Mouse (Mus musculus) left cerebral cortex, adult 18-20 months (tissue): ENCODE measurements at regions not wholly inside any gene's neighbourhood (a gene's known extent, or its start where the extent isn't known, plus 50 kb on each side); places are given as distances from the start of the nearest gene placed in this dataset.
A peak's percentile ranks its signal among the peaks of the same experiment; 100 is the strongest.
"Not testable (repeated sequence)": the region's sequence is repeated elsewhere in the genome, so short reads cannot be mapped to it uniquely, and the experiment has no call there.

Experiments
- DNase-seq, 2 experiments: peaks; one replicate each; pipeline ENCODE4 v3.0.0; 2021 to 2022; ENCODE audit warnings: low spot score in 2 of 2, mixed read lengths in 1 of 2

DNA sequence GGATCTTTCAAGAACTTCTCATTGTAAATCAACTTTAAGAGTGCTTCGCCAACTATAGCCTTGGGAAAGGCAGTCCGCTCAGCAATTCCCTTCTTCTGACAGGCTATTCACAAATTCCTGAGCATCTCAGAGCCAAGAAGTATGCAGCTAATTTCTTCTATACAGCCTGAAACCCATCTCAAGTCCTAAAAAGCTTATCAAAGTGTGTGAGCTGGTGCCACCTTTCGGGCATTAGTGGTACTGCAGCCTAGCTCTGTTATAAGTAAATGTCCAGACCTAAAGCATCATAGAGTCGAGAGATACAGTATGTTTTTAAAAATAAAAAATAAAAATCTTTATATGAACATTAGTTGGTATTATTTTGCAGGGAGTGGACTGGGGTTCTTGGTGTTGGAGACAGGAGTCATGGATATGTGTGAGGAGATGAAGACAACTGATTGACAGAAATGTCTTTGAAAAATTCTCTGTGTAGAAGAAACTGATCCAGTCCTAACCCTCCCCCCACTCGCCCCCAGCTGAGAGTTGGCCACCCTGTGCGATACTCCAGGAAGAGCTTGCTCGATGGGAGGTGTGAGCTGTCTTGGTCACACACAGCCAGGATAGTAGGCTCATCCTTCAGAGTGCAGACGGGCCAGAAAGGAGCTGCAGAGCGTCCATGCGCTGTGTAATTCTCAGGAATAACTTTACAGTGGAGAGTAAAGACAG is 56.4 kb downstream of the Bod1 start:
- DNase-seq = peak; percentile 48 to 61

DNA sequence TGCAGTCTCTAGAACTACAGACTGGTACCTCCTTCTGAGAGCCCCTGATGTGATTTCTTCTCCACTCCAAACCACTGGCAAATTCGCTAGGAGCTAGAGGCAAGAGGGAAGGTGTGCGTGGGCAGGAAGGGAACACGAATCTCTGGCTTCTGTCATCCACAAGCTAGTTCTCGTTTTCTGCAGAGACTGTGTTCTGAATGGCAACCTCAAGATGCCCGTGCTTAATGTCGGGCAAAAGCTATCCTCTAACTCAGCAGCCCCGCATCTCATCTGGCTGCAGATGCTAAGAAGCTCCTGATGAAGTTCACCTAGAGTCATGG is 57.3 kb downstream of the Bod1 start:
- no peak for DNase-seq

DNA sequence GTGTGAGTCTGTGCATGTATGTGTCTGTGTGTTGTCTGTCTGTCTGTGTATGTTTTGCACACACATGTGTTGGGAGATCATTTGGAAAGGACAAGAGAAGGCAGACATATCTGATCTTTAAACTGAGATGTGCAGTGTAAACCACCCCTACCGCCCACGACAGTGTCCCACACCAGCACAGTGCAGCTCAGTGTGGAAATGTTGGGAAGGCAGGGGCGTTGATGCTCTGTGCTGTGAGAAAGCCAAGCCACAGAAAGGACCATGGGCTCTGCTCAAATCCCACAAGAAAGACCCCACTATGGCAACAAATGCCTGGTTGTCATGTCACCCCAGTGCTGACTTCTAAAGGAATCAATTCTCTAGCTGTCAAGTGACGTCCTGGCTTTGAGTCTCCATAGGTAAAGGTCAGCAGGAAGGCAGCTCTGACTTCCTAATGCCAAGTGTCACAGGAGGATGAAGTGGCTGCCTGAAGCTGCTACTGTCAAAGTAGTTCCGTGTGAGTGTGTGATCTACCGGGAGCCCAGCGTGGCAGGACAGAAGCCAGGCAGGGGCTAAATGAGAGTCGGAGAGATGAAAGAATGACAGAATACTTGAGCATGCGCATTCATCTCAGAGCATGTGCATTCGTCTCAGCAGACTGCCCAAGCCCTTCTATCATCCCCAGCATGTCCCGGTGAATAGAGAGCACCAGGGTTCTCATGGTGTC is 57.8 kb downstream of the Bod1 start:
- DNase-seq = no peak

DNA sequence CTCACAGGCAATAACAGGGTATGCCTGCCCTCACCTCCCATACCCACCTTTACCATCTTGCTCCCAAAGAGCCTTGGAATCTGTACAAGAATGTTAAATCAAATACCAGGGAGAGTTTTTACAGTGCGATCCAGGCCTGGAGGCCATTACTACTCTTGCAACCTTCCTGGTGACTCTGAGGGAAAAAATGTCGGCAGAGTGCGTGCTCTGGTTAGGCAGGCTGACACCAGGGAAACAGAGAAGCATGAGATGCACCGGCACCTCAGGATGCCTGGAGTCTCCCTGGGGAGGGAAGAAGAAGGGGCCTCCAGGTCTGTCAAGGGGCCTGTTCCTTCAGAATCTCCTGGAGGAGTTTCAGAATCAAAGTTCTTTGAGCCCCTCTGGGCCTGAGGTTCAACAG is 63.2 kb downstream of the Bod1 start:
- no peak for DNase-seq

DNA sequence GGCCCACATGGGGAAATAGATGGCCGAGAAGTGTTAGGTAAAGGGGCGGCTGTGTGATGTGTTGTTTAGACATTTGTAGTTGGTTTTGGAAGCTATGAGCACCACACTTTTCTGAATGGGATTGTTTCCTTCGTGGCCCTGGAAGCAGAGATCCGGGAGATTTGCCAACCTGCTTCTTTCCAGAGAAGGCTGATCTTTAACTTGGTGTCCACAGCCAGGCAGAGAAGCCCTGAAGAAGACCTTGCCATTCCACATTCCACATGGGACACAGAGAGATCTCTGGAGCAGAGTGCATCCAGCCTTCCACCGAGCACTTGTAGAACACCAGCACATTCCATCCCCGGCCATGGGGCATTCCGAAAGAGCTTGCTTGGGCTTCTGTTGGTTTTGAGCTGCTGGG is 70.2 kb downstream of the Bod1 start:
- no peak for DNase-seq

DNA sequence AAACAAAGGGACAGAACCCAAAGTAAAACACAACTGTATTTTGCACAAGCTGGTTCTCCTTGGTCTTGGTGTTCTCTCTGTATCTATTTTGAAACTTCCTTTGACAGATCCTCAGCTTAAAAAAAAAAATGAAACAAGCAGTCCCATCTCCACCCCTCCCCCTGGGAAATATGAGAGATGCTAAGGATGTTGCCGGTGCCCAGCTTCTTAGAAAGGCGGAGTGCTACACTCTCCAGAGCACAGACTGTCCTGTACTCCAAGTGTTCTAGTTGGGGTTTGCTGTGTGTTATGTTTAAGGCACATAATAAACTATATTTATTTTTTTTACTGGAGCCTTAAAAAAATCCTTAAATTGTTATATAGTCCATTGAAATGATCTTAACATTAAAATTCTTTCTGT is 78.1 kb downstream of the Bod1 start:
- DNase-seq = no peak

DNA sequence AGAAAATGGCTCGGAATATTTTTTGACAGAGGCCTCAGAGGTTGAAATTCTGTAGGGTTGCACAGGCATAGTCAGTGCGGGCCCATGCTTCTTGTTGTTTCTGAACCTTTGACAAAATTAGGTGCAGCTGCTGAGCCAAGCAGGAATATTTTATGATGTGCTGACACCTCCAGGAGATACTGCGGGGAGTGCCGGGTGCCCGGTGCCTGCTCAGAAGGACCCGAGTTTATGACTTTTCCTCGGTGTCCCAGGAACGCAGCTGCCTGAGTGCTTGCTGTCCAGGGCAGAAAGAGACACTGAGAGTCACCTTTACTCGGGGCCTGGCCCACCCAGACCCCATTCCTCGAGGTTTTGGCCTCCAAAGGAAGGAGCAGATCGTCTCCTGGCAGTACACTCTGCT is 79.6 kb downstream of the Bod1 start:
- DNase-seq = no peak

DNA sequence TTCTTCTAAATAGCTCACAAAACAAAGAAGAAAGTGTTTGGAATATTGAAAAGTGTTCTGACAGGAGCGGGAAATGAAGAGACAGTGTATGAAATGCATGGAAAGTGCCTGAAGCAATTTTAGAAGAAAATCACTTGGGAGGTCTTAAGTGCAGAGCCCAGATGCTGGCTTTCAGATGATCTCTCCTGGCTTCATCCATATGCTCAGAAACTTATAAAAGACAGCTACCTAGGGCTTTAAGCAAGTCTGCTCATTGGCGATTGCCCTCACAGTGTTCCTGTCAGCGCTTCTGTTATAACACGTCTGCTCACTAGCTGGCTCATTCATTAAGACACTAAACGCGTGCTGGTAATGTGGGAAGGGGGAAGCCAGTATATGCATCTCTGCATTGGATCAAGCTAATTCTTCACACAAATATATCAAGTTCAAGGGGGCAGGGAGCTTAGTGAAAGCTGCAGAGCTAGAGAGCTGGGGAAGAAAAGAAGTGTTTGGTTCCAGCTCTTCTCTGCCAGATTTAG is 80.6 kb downstream of the Bod1 start:
- no peak for DNase-seq

DNA sequence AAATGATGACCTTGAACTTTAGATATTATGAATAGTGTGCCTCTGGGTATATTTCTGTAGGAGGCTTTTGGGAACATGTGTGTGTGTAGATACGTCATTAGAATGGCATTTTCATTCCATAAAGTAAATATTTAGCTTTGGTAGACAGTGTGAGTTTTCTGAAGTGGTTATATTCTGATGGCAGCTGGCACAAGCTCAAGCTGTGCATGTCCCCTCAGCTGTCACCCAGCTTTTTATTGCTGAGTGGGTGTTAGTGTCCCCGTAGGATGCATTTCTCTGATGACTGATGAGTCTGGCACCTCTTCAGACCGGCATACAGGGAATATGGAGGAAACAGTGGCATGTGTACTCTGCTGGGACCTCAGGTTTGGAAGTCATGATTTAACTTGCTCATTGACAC is 96.7 kb downstream of the Bod1 start:
- no peak for DNase-seq

DNA sequence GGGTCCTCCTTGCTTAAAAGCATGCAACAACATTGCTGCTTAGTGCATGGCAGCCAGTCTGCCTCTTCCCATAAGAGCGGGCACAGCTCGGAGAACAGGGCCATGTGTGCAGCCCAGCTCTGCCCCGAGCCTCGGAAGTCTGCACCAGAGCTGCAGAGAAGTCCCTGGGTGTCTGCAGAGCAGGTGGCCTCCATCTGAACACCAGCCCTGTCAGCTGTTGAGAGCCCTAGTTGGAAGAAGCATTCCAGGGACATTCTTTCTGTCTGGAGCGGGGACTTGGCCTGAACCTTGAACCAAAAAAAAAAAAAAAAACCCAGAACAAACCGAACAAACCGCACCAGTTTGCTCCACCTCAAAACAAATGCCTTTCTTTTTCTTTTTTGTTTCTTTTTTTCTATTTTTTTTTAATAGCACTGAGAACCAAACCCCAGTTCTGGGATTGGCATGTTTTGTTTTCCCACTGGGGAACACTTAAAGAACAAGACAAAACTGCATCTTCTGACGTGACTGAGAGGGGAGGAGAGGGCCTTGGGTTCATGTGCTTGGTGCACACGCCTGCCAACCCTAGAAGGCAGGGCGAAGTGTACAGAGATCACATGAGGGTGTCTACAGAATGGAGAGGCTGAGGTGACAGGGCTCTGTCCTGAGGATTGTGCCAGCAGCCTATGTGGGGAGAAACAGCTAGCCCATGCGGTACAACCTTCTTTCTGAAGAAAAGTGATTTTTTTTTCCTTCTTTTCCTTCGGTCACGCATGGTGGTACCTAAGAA is 106.8 kb downstream of the Bod1 start:
- no peak for DNase-seq

DNA sequence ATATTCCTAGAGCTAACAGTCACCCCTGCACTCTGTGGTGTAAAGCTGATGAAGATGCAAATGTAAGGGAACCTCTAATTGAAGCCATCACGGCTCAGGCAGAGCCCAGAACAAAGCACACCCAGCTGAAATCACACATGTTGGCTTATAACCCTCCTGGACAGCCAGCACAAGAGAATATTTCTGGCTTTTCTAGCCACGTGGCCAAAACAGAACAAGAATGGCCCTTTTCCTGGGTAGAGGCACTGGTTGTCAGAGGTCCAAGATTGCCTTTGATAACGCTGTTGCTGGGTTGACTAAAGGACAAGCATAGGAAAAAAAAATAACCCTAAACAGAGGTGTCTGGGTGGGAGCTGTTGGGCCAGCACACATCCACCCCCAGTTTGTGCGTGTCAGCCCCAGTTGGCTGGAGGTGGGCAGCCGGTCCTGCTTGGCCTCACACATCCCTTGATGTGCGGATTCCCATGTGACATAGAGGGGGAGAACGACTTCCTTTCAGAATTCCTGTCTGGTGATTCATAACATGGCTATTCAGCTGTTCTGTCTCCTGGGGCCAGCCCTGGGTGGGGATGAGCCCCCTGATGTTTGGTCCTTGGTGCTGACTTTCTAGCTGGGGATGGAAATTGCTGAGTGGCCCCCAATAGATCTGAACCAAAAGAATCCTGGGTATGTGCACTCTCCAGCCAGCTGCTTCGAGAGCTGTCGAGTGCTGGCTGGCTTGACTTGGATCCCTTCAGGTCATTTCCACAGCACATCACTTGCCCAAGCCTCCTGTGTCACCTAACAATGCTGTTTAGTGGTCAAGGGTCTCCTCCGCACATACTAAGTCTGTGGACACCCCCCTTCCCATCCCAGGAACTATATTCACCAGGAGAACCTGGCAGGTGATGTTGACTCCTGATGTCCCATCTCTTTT is 107.6 kb downstream of the Bod1 start:
- DNase-seq = no peak

DNA sequence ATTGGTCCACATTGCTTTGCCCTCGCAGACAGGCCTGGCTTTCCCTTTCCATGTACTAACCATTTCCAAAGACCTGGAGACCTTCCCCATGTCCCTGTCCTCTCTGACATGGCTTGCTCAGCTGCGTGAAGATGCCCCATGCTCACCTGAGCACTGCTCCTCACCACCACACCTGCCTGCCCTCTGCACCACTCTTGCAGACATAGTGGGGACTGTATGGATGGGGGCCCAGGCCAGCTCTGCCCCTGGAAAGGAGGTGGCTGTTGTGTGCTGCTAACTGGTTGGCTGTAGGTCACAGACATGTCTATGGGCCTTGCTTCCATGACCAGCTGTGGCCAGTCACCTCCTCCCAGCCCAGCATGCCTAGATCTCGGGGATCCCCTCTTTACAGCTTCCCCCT is 108.7 kb downstream of the Bod1 start:
- DNase-seq = no peak

DNA sequence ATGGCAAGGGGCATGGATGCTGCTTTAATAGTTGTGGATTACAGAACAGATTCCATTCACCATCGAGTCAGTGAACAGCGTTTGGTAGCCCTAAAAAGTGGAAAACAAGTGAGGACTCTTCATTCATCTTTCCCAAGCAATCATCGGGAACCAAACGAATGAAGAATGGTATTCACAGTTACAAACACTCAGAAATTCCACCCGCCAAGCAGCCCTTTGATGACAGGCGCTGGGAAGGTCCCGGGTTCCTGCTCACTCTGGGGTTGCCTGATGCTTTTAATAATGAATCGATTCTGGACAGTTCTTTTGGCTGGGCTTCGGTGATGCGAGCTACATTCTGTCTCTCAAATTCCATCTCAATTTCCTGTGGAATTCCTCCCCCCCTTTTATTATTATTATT is 110.9 kb downstream of the Bod1 start:
- no peak for DNase-seq

DNA sequence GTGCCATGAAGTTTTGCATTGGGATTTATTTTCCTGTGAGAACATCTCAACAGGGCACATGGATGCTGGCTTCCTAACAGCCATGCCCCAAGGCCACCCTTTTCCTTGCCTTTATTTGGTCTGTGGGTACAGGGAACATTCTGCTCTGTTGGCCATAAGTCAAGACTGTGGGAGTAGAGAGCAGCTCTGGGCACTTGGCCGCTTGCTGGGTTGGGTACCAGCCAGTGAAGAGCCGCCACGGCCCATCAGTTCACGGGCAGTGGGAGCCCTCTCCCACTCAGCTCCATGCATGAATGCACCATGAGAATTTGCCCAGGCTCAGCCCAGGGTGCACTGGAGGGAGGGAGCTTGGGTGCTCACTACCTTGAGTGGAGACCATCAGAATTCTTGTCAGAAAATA is 116.6 kb downstream of the Bod1 start:
- DNase-seq = no peak

DNA sequence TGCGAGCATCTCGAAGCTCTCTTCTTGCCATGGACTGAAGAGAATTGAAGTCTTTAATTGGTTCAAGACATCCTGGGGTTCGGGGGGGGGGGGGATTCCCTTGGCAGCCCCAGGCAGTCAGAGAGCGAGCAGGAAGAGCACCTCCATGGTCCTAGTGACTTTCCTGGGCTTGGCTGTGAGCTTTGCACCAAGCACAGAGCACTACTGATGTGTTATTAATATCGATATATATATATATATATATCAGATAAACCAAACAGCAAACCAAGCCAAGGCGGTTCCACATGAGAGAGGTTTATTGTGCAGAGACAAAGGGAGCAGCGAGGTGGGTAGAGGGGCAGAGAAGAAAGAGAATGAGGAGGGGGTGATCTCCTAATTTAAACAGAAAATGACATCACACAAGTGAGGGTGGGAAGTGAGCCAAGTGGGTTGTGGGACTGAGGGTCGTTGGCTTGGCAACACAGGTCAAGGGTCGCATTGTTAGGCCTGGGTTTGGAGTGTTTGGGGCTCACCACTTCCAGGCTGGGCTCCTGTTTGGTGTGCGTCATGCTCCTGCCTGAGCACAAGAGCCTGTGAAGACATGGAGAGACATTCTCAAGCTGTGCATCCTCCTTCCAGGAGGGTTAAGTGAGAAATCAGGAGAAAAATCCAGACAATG is 119.9 kb downstream of the Bod1 start:
- DNase-seq = no peak

DNA sequence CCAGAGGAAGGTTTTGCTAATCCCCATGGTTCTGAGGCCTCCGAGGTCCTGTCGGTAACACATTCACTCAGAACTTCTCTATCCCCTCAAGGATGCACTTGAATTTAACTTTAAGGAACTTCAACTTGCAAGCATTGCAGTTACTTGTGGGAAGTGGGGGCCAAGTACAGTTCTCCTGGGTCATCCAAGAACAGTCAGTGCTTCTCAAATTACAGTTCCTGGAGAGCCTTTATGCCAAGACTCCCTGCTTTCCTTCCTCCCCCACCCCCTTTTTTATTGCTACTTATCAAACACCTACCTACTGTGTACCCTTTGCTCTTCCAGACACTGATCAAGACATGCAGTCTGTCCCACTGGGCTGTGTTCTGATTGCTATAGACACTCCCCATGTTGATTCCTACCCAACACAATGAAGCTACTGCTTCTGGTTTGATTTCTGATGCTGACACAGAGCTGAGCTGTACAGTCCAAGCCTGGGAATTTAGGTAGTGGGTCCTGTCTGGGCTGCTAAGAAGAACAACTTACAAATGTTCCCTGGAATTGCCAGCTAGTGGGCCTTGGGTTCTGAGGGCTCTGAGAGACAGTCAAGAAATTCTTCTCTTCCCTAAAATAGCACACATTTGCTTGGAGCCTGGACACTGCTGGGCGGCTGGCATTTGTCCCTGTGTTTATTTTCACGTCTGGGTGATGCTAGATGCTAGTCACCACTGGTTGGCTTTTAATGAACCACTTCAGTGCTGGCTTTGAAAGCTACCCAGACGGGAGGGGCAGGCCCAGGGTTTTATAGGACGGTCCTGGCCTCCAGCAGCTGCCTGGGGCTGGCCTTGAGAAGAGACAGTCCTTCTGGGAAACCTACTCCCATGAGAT is 120.7 kb downstream of the Bod1 start:
- no peak for DNase-seq

DNA sequence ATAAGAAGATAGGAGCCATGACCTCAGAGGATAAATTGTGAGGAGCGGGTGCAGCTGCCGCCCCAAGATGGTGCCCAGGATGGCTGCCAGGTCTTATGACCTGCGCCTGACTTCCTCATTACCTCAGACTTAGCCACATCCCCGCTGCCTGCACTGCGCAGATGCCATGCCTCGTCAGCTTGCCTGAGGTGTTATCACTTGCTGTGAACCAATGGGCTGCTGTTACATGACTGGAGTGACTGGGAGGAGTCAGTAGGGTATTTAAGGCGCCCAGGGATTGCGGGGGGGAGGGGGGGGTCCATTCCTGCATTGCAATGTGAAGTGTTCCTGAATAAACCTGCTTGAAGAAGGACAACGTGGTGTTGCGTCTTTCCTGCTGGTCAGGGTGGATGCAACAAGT is 126.2 kb downstream of the Bod1 start:
- DNase-seq = not testable (repeated sequence)

DNA sequence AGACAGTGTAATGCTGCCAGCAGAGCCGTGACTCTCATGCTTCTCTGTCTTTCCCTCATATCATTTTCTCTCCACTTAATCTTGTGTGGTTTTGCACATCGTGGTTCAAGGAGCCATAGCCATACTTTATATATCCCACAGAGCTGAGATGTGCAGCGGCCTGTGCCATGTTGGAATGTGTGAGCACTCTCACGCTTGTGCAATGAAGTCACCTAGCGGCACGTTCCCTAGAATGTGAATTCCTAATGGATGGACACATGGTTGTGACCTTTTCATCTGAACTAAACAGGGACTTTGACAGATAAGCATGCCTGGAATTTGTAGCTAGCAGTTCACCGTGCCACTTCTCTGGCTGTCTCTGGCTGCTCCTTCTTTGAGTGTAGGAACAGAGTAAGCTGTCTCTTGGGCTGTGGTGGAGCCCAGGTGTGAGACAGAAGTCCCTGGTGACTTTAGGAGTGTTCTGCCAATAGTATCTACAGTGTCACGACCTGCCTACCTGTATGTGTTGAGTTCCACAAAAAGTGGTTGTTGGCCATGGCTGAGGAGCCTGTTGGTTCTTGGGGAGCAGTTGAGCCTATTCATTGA is 129.0 kb downstream of the Bod1 start:
- DNase-seq = no peak

DNA sequence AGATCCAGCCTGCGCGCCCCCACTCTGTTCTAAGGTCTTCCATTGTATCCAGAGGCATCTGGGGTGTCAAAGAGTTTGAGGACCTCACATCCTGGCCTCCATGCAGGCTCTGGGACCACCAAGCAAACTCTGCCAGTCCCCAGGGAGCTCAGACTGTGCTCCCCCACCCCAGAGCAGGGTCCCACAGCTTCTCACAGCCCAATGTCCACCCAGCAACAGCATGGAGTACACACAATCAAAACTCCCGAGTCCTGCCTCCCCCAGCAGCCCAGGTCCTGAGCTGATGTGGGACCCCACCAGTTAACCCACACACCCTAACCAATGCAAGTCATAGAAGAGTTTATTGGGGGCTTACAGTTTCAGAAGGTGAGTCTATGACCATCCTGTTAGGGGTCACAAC is 130.3 kb downstream of the Bod1 start:
- DNase-seq = no peak
